Comparison of ENCODE assay signal across 9 mouse cellular contexts in genomic region chr8:84700526-84700925, GRCm38 (mm10). TPM values are rescaled to one million over a fixed set of nuclear protein-coding genes. Genes with fewer than 3 reads are reported as not detected.
DNase-seq lines count a peak whose midpoint lies in the region; ATAC-seq and TF ChIP-seq lines count a peak whose summit lies in the region.
"Had no signal": no experiment of that assay in that cellular context is flagged by ENCODE, and none has a peak within 500 bp of the region (broad histone marks: within the 10 kb centered on the region; RNA-seq: fewer than 3 reads in every experiment).

No protein-coding gene starts in this region.

- no peak overlapping the region for H3K4me2 ChIP-seq in limb, embryonic 11.5 days (ENCODE audit: low read depth, severe bottlenecking)
- peak overlapping the region; percentile 82; the same call in 1 of the 2 replicates for H3K4me2 ChIP-seq in liver, embryonic 16.5 days (ENCODE audit: low read depth, low read length)

- TF ChIP-seq CTCF in MEL (IDR thresholded peaks at IDR 0.05 in 2 of 3, conservative IDR thresholded peaks at IDR 0.05 in 1 of 3; ENCODE audit: control insufficient read depth in 1 of 3, insufficient read depth in 1 of 3, low read depth in 2 of 3, low read length in 3 of 3, poor library complexity in 1 of 3, severe bottlenecking in 1 of 3): no peak

- H3K36me3 ChIP-seq in heart, embryonic 10.5 days: peaks cover 42% of the 10 kb centered on the region
- H3K36me3 ChIP-seq in limb, embryonic 11.5 days (ENCODE audit: control insufficient read depth, insufficient read depth, low read length): peaks cover 17% of the 10 kb centered on the region
- peaks cover 48% of the 10 kb centered on the region for H3K36me3 ChIP-seq in limb, embryonic 10.5 days
- H3K36me3 ChIP-seq in MEL (ENCODE audit: control insufficient read depth in 1 of 2, insufficient read depth in 2 of 2, low read length in 2 of 2): peaks cover 0 to 15% of the 10 kb centered on the region in 2 experiments; a peak in 3 of 4 replicates
- H3K36me3 ChIP-seq in liver, embryonic 16.5 days (ENCODE audit: control insufficient read depth, insufficient read depth): peaks cover 36% of the 10 kb centered on the region

- H3K27me3 ChIP-seq in heart, embryonic 10.5 days (ENCODE audit: insufficient read depth, poor library complexity, severe bottlenecking): peaks cover 46% of the 10 kb centered on the region
- H3K27me3 ChIP-seq in limb, embryonic 11.5 days (ENCODE audit: control insufficient read depth, insufficient read depth, low read length): peaks cover 45% of the 10 kb centered on the region
- H3K27me3 ChIP-seq in limb, embryonic 10.5 days (ENCODE audit: low read depth, poor library complexity, severe bottlenecking): peaks cover 47% of the 10 kb centered on the region
- H3K27me3 ChIP-seq in MEL (ENCODE audit: control insufficient read depth in 1 of 2, insufficient read depth in 2 of 2, low read length in 2 of 2): no peaks in the 10 kb centered on the region
- peaks cover 2% of the 10 kb centered on the region; the same call in 1 of the 2 replicates for H3K27me3 ChIP-seq in liver, embryonic 16.5 days (ENCODE audit: control insufficient read depth, insufficient read depth, low read depth, low read length)

- TF ChIP-seq RAD21 in MEL (IDR thresholded peaks at IDR 0.05; ENCODE audit: low read depth, low read length): no peak

- H3K9ac ChIP-seq in limb, embryonic 11.5 days (ENCODE audit: low read length): no peak overlapping the region
- H3K9ac ChIP-seq in MEL (ENCODE audit: control insufficient read depth, low read depth, low read length, poor library complexity, severe bottlenecking): peak overlapping the region; percentile 63
- H3K9ac ChIP-seq in liver, embryonic 16.5 days (ENCODE audit: low read depth, low read length): peak overlapping the region; percentile 32; the same call in 1 of the 2 replicates

- no peak; a peak in 2 of 4 replicates for TF ChIP-seq POLR2A in MEL (IDR thresholded peaks at IDR 0.05; ENCODE audit: control insufficient read depth in 1 of 2, insufficient read depth in 1 of 2, low read depth in 1 of 2, low read length in 2 of 2, poor library complexity in 1 of 2)

- intact Hi-C loops in heart, postnatal 14 days (cut with DNase I): loop anchor here (5.0 kb wide), 1 partner anchor 38 kb away; the partner anchor contains the start of gene Ier2

- ATAC-seq in limb, embryonic 11.5 days (ENCODE audit: insufficient number of reproducible peaks, low FRiP score, low TSS enrichment, low read depth): no peak
- no peak for ATAC-seq in liver, embryonic 16.5 days (ENCODE audit: low read depth)
- ATAC-seq in megakaryocyte-erythroid progenitor cell, adult 5-6 weeks (replicated peaks; ENCODE audit: low FRiP score, low TSS enrichment, poor library complexity, severe bottlenecking): no peak

- no peak overlapping the region for H3K4me3 ChIP-seq in heart, embryonic 10.5 days
- H3K4me3 ChIP-seq in limb, embryonic 11.5 days (ENCODE audit: low read depth, low read length): no peak overlapping the region
- H3K4me3 ChIP-seq in limb, embryonic 10.5 days: no peak overlapping the region
- H3K4me3 ChIP-seq in MEL (ENCODE audit: control insufficient read depth in 1 of 2, insufficient read depth in 1 of 2, low read depth in 2 of 2, low read length in 2 of 2): no peak overlapping the region
- H3K4me3 ChIP-seq in liver, embryonic 16.5 days (ENCODE audit: low read depth, low read length): no peak overlapping the region

- H3K9me3 ChIP-seq in heart, embryonic 10.5 days: no peaks in the 10 kb centered on the region
- no peaks in the 10 kb centered on the region for H3K9me3 ChIP-seq in limb, embryonic 11.5 days (ENCODE audit: control insufficient read depth, low read length)
- H3K9me3 ChIP-seq in limb, embryonic 10.5 days (replicated peaks): no peaks in the 10 kb centered on the region
- no peaks in the 10 kb centered on the region for H3K9me3 ChIP-seq in MEL (replicated peaks; ENCODE audit: insufficient read depth, low read length)
- no peaks in the 10 kb centered on the region for H3K9me3 ChIP-seq in liver, embryonic 16.5 days (replicated peaks; ENCODE audit: control insufficient read depth, low read length)

- WGBS in heart, embryonic 10.5 days: 76% methylated on average over 5 of the region's 5 CpGs
- 85% methylated on average over 5 of the region's 5 CpGs for WGBS in limb, embryonic 11.5 days
- 83% methylated on average over 5 of the region's 5 CpGs for WGBS in limb, embryonic 10.5 days
- WGBS in liver, embryonic 16.5 days (ENCODE audit: insufficient replicate concordance): 29% methylated on average over 5 of the region's 5 CpGs

- H3K79me2 ChIP-seq in MEL (ENCODE audit: control insufficient read depth, insufficient read depth, low read length, poor library complexity): peaks cover 32% of the 10 kb centered on the region

- no peak for DNase-seq in heart, embryonic 10.5 days (ENCODE audit: low spot score)
- DNase-seq in heart, postnatal 14 days: no peak
- DNase-seq in limb, embryonic 11.5 days (ENCODE audit: low spot score): no peak
- DNase-seq in limb, embryonic 10.5 days (ENCODE audit: low spot score): no peak
- DNase-seq in MEL (ENCODE audit: low read depth, low spot score): peak; percentile 48
- no peak for DNase-seq in retina, embryonic 14.5 days (ENCODE audit: low spot score)
- DNase-seq: cerebellum, adult 9-11 months had no signal

- no peak for TF ChIP-seq EP300 in MEL (IDR thresholded peaks at IDR 0.05; ENCODE audit: low read depth in 1 of 2, low read length in 2 of 2)

- H3K27ac ChIP-seq in heart, embryonic 10.5 days: peak overlapping the region; percentile 84
- H3K27ac ChIP-seq in limb, embryonic 11.5 days (replicated peaks; ENCODE audit: low read depth, low read length): 0 out of 2 replicates have a peak overlapping the region, but pooled peaks have one; percentile 14
- no peak overlapping the region for H3K27ac ChIP-seq in limb, embryonic 10.5 days
- peak overlapping the region; percentile 94 for H3K27ac ChIP-seq in MEL (ENCODE audit: control insufficient read depth, low read depth, low read length)
- peak overlapping the region; percentile 98 for H3K27ac ChIP-seq in liver, embryonic 16.5 days (ENCODE audit: low read length)

- peaks cover 58% of the 10 kb centered on the region for H3K4me1 ChIP-seq in heart, embryonic 10.5 days
- peaks cover 22% of the 10 kb centered on the region for H3K4me1 ChIP-seq in limb, embryonic 11.5 days (ENCODE audit: control insufficient read depth, insufficient read depth, low read length)
- H3K4me1 ChIP-seq in limb, embryonic 10.5 days: peaks cover 42% of the 10 kb centered on the region
- H3K4me1 ChIP-seq in MEL (ENCODE audit: control insufficient read depth in 1 of 2, insufficient read depth in 2 of 2, low read length in 2 of 2): peaks cover 6 to 24% of the 10 kb centered on the region in 2 experiments
- peaks cover 51% of the 10 kb centered on the region for H3K4me1 ChIP-seq in liver, embryonic 16.5 days (ENCODE audit: control insufficient read depth, low read depth, low read length)

RNA-seq across cellular contexts. Expression of gene Lyl1, which starts 0.7 kb away (rescaled TPM):
- polyA plus RNA-seq in heart, embryonic 10.5 days (2016; fragmentation: Nextera tagmentation; extraction: Ambion mirVana): 18.5 and 19.3 TPM in 2 replicates
- total RNA-seq in heart, postnatal 14 days (2021): 1 to 10 TPM; 5.8 to 6.7 TPM
- polyA plus RNA-seq in limb, embryonic 11.5 days (2014; fragmentation: Nextera tagmentation; extraction: Ambion mirVana): 3.9 and 4.8 TPM in 2 replicates
- 4.6 and 4.7 TPM in 2 replicates for polyA plus RNA-seq in limb, embryonic 10.5 days (2016; fragmentation: Nextera tagmentation; extraction: Ambion mirVana)
- total RNA-seq in MEL (2012; rRNA removed): 75.5 and 88.7 TPM in 2 replicates
- polyA plus RNA-seq in MEL (2012; ENCODE audit: insufficient read depth in 1 of 2, insufficient read length in 2 of 2, low read depth in 1 of 2, low replicate concordance in 2 of 2, missing spikeins in 1 of 2): 100 to 1,000 TPM; 136 to 149 TPM
- 43.7 and 45.6 TPM in 2 replicates for polyA plus RNA-seq in liver, embryonic 16.5 days (2015; fragmentation: Nextera tagmentation; extraction: Ambion mirVana)
- total RNA-seq in megakaryocyte-erythroid progenitor cell, adult 5-6 weeks (2014; fragmentation: Nextera tagmentation): 44.2 and 65.2 TPM in 2 replicates
- total RNA-seq in megakaryocyte-erythroid progenitor cell, adult 5-6 weeks (2017): 9.5 and 10.1 TPM in 2 replicates

RNA-seq across cellular contexts. Expression of gene Nacc1, which starts 12.9 kb away (rescaled TPM):
- polyA plus RNA-seq in heart, embryonic 10.5 days (2016; fragmentation: Nextera tagmentation; extraction: Ambion mirVana): 22.2 and 25.0 TPM in 2 replicates
- total RNA-seq in heart, postnatal 14 days (2021): 10 to 100 TPM; 35.6 to 40.5 TPM
- polyA plus RNA-seq in limb, embryonic 11.5 days (2014; fragmentation: Nextera tagmentation; extraction: Ambion mirVana): 26.4 and 26.7 TPM in 2 replicates
- 31.7 and 32.0 TPM in 2 replicates for polyA plus RNA-seq in limb, embryonic 10.5 days (2016; fragmentation: Nextera tagmentation; extraction: Ambion mirVana)
- 42.5 and 45.3 TPM in 2 replicates for total RNA-seq in MEL (2012; rRNA removed)
- polyA plus RNA-seq in MEL (2012; ENCODE audit: insufficient read depth in 1 of 2, insufficient read length in 2 of 2, low read depth in 1 of 2, low replicate concordance in 2 of 2, missing spikeins in 1 of 2): 100 to 1,000 TPM in 1 of 2 experiments, not detected in 1; 106 TPM
- polyA plus RNA-seq in liver, embryonic 16.5 days (2015; fragmentation: Nextera tagmentation; extraction: Ambion mirVana): 5.4 and 6.3 TPM in 2 replicates
- 71.6 and 76.7 TPM in 2 replicates for total RNA-seq in megakaryocyte-erythroid progenitor cell, adult 5-6 weeks (2014; fragmentation: Nextera tagmentation)
- 35.8 and 51.5 TPM in 2 replicates for total RNA-seq in megakaryocyte-erythroid progenitor cell, adult 5-6 weeks (2017)

RNA-seq across cellular contexts. Expression of gene Trmt1, which starts 14.4 kb away (rescaled TPM):
- polyA plus RNA-seq in heart, embryonic 10.5 days (2016; fragmentation: Nextera tagmentation; extraction: Ambion mirVana): 59.8 and 64.6 TPM in 2 replicates
- 10 to 100 TPM; 32.5 to 35.2 TPM for total RNA-seq in heart, postnatal 14 days (2021)
- 65.7 and 65.9 TPM in 2 replicates for polyA plus RNA-seq in limb, embryonic 11.5 days (2014; fragmentation: Nextera tagmentation; extraction: Ambion mirVana)
- polyA plus RNA-seq in limb, embryonic 10.5 days (2016; fragmentation: Nextera tagmentation; extraction: Ambion mirVana): 71.7 and 79.3 TPM in 2 replicates
- total RNA-seq in MEL (2012; rRNA removed): 154 and 183 TPM in 2 replicates
- polyA plus RNA-seq in MEL (2012; ENCODE audit: insufficient read depth in 1 of 2, insufficient read length in 2 of 2, low read depth in 1 of 2, low replicate concordance in 2 of 2, missing spikeins in 1 of 2): 100 to 1,000 TPM in 1 of 2 experiments, not detected in 1; 221 TPM
- 27.3 and 27.7 TPM in 2 replicates for polyA plus RNA-seq in liver, embryonic 16.5 days (2015; fragmentation: Nextera tagmentation; extraction: Ambion mirVana)
- total RNA-seq in megakaryocyte-erythroid progenitor cell, adult 5-6 weeks (2014; fragmentation: Nextera tagmentation): 170 and 181 TPM in 2 replicates
- total RNA-seq in megakaryocyte-erythroid progenitor cell, adult 5-6 weeks (2017): 94.9 and 126 TPM in 2 replicates

RNA-seq across cellular contexts. Expression of gene G430095P16Rik, which starts 22.3 kb away (rescaled TPM):
- polyA plus RNA-seq in heart, embryonic 10.5 days (2016; fragmentation: Nextera tagmentation; extraction: Ambion mirVana): 2.1 and 3.2 TPM in 2 replicates
- under 1 TPM; 0.54 to 0.69 TPM for total RNA-seq in heart, postnatal 14 days (2021)
- polyA plus RNA-seq in limb, embryonic 11.5 days (2014; fragmentation: Nextera tagmentation; extraction: Ambion mirVana): 7.7 and 8.6 TPM in 2 replicates
- 3.7 and 8.1 TPM in 2 replicates for polyA plus RNA-seq in limb, embryonic 10.5 days (2016; fragmentation: Nextera tagmentation; extraction: Ambion mirVana)
- total RNA-seq in MEL (2012; rRNA removed): 5.6 and 7.9 TPM in 2 replicates
- polyA plus RNA-seq in MEL (2012; ENCODE audit: insufficient read depth in 1 of 2, insufficient read length in 2 of 2, low read depth in 1 of 2, low replicate concordance in 2 of 2, missing spikeins in 1 of 2): 10 to 100 TPM in 1 of 2 experiments, not detected in 1; 17.1 TPM
- 7.0 and 7.8 TPM in 2 replicates for polyA plus RNA-seq in liver, embryonic 16.5 days (2015; fragmentation: Nextera tagmentation; extraction: Ambion mirVana)
- total RNA-seq in megakaryocyte-erythroid progenitor cell, adult 5-6 weeks (2014; fragmentation: Nextera tagmentation): 25.7 and 28.1 TPM in 2 replicates
- total RNA-seq in megakaryocyte-erythroid progenitor cell, adult 5-6 weeks (2017): 8.2 and 11.4 TPM in 2 replicates

RNA-seq across cellular contexts. Expression of gene Ier2, which starts 37.9 kb away (rescaled TPM):
- polyA plus RNA-seq in heart, embryonic 10.5 days (2016; fragmentation: Nextera tagmentation; extraction: Ambion mirVana): 71.6 and 103 TPM in 2 replicates
- total RNA-seq in heart, postnatal 14 days (2021): 10 to 100 TPM; 26.2 to 29.4 TPM
- polyA plus RNA-seq in limb, embryonic 11.5 days (2014; fragmentation: Nextera tagmentation; extraction: Ambion mirVana): 149 and 156 TPM in 2 replicates
- 199 and 229 TPM in 2 replicates for polyA plus RNA-seq in limb, embryonic 10.5 days (2016; fragmentation: Nextera tagmentation; extraction: Ambion mirVana)
- total RNA-seq in MEL (2012; rRNA removed): 22.5 and 24.4 TPM in 2 replicates
- 100 to 1,000 TPM in 1 of 2 experiments, 10 to 100 TPM in 1; 37.7 to 258 TPM for polyA plus RNA-seq in MEL (2012; ENCODE audit: insufficient read depth in 1 of 2, insufficient read length in 2 of 2, low read depth in 1 of 2, low replicate concordance in 2 of 2, missing spikeins in 1 of 2)
- 17.3 and 20.3 TPM in 2 replicates for polyA plus RNA-seq in liver, embryonic 16.5 days (2015; fragmentation: Nextera tagmentation; extraction: Ambion mirVana)
- 23.2 and 27.2 TPM in 2 replicates for total RNA-seq in megakaryocyte-erythroid progenitor cell, adult 5-6 weeks (2014; fragmentation: Nextera tagmentation)
- total RNA-seq in megakaryocyte-erythroid progenitor cell, adult 5-6 weeks (2017): 47.1 and 60.7 TPM in 2 replicates
